Mouse (Mus musculus): ENCODE data around the gene Etv6.

Etv6 gene

GRCm38 (mm10) chr6:134218441-134218840, 182.9 kb downstream of the Etv6 start:
- no peak for DNase-seq

- no peak for DNase-seq
These were observed 183.9 kb downstream of the Etv6 start for GRCm38 (mm10) chr6:134219358-134219757.

- DNase-seq = no peak
These were observed 184.8 kb downstream of the Etv6 start for GRCm38 (mm10) chr6:134220209-134220777.

- DNase-seq = no peak
These were observed 186.9 kb downstream of the Etv6 start for GRCm38 (mm10) chr6:134222248-134222929.

GRCm38 (mm10) chr6:134225564-134225963, 190.1 kb downstream of the Etv6 start:
- DNase-seq = no peak

- no peak for DNase-seq
These were observed 191.1 kb downstream of the Etv6 start for GRCm38 (mm10) chr6:134226349-134227169.

- no peak for DNase-seq
These were observed 200.8 kb downstream of the Etv6 start for GRCm38 (mm10) chr6:134236311-134236710.

- DNase-seq = no peak
These were observed 203.0 kb downstream of the Etv6 start for GRCm38 (mm10) chr6:134238455-134238854.

- DNase-seq = no peak
These were observed 205.5 kb downstream of the Etv6 start for GRCm38 (mm10) chr6:134240988-134241387.

- DNase-seq = no peak
These were observed 207.6 kb downstream of the Etv6 start for GRCm38 (mm10) chr6:134243119-134243518.

GRCm38 (mm10) chr6:134243546-134243945, 208.0 kb downstream of the Etv6 start:
- DNase-seq = no peak

GRCm38 (mm10) chr6:134244071-134244470, 208.6 kb downstream of the Etv6 start:
- no peak for DNase-seq

- no peak for DNase-seq
These were observed 210.6 kb downstream of the Etv6 start for GRCm38 (mm10) chr6:134246109-134246508.

GRCm38 (mm10) chr6:134247324-134247723, 211.8 kb downstream of the Etv6 start:
- no peak for DNase-seq

- no peak for DNase-seq
These were observed 213.2 kb downstream of the Etv6 start for GRCm38 (mm10) chr6:134248720-134249119.

GRCm38 (mm10) chr6:134250764-134251163, 215.3 kb downstream of the Etv6 start:
- DNase-seq = no peak

- no peak for DNase-seq
These were observed 215.9 kb downstream of the Etv6 start for GRCm38 (mm10) chr6:134251364-134251763.

- DNase-seq = no peak
These were observed 216.7 kb downstream of the Etv6 start for GRCm38 (mm10) chr6:134252081-134252755.

- no peak for DNase-seq
These were observed 220.9 kb downstream of the Etv6 start for GRCm38 (mm10) chr6:134256369-134256768.

- no peak for DNase-seq
These were observed 224.4 kb downstream of the Etv6 start for GRCm38 (mm10) chr6:134259913-134260312.

GRCm38 (mm10) chr6:134261904-134262303, 226.4 kb downstream of the Etv6 start:
- DNase-seq = no peak

GRCm38 (mm10) chr6:134262383-134262782, 226.9 kb downstream of the Etv6 start:
- DNase-seq = no peak

- no peak for DNase-seq
These were observed 227.6 kb downstream of the Etv6 start for GRCm38 (mm10) chr6:134262911-134263607.

Measured in embryo, embryonic 11 days (tissue).